Comparison of ENCODE assay signal across 14 mouse cellular contexts in genomic region chr1:170850007-170850406, GRCm38 (mm10).
"Had no signal": no experiment of that assay in that cellular context is flagged by ENCODE, and none has a peak within 500 bp of the region (broad histone marks: within the 10 kb centered on the region; RNA-seq: fewer than 3 reads in every experiment).

No protein-coding gene starts in this region.

- H3K4me1 ChIP-seq: limb, embryonic 12.5 days; lung, embryonic 15.5 days; neural tube, embryonic 15.5 days had no signal

- H3K9me3 ChIP-seq: limb, embryonic 12.5 days; lung, embryonic 15.5 days; midbrain, embryonic 10.5 days; neural tube, embryonic 15.5 days had no signal

- H3K4me3 ChIP-seq: limb, embryonic 12.5 days; lung, embryonic 15.5 days; midbrain, embryonic 10.5 days; myocyte; neural tube, embryonic 15.5 days had no signal

- H3K27me3 ChIP-seq: limb, embryonic 12.5 days; lung, embryonic 15.5 days; neural tube, embryonic 15.5 days had no signal

- DNase-seq: kidney, adult 8-10 months; kidney, postnatal 25 days; lung, postnatal 14 days; midbrain, embryonic 14.5 days; right cerebral cortex, postnatal 4 days; spleen, adult 18-20 months; thymus, postnatal 36 days had no signal

- ATAC-seq: inflammation-experienced regulatory T-cells, adult 6 months; intestine, postnatal 0 days had no signal
